Mouse (Mus musculus) lung, adult 2 months (tissue): ENCODE results near the gene Arhgap30. TPM values are rescaled to one million over a fixed set of nuclear protein-coding genes. Genes with fewer than 3 reads are reported as not detected.

Experiments
- DNase-seq: peaks from one replicate; pipeline ENCODE4 v3.0.0; 2022
- H3K4me1 ChIP-seq: fragments of 200-500 bp; 2 replicates; pipeline ENCODE4 v1.6.1; 2011; ENCODE audit warnings: low read length; ENCODE audit not compliant: control insufficient read depth, insufficient read depth
- H3K4me3 ChIP-seq: fragments of 200-500 bp; replicated peaks from 2 replicates; pipeline ENCODE3; 2011; ENCODE audit warnings: low read depth, mild to moderate bottlenecking, control low read depth, low read length; ENCODE audit errors: extremely low read depth
- CTCF ChIP-seq: fragments of 200-500 bp; IDR thresholded peaks from 2 replicates; pipeline ENCODE4 v1.5.1; 2011; ENCODE audit warnings: mild to moderate bottlenecking, low read length, control low read depth; ENCODE audit not compliant: insufficient read depth
- POLR2A ChIP-seq: fragments of 200-500 bp; IDR thresholded peaks from 2 replicates; pipeline ENCODE4 v1.6.1; 2011; ENCODE audit warnings: low read depth, mild to moderate bottlenecking, control low read depth, low read length, borderline replicate concordance; ENCODE audit errors: extremely low read depth
- WGBS: fragments of 180-500 bp; shearing (Covaris S2); methylation state at CpG from one replicate; pipeline ENCODE4 v1.1.7; 2018; 5-methylcytosine and 5-hydroxymethylcytosine counted together
- polyA plus RNA-seq: library from polyadenylated mRNA; depleted of rRNA; stranded (reverse); fragments of >200 nt; gene quantifications from 2 replicates; pipeline ENCODE4 v1.2.3, GENCODE M21; 2012; rRNA removed

Gene Arhgap30
- polyA plus RNA-seq, result 11.6 and 17.5 TPM in 2 replicates

- no peaks in the 10 kb centered on the region for H3K4me1 ChIP-seq
- 62% methylated on average over 15 of the region's 15 CpGs for whole genome bisulfite sequencing
- TF ChIP-seq CTCF (no peak), POLR2A (peak; percentile 56; the same call in 1 of the 2 replicates)
- no peak for DNase-seq
- H3K4me3 ChIP-seq, result peak within 1 kb of the TSS; percentile 43
These were observed at the start of gene Arhgap30 for GRCm38 (mm10) chr1:171388376-171389102. Gene Arhgap30, plus strand, starts transcription at chr1:171388954.

- no peak overlapping the region for H3K4me3 ChIP-seq
- H3K4me1 ChIP-seq, result peaks cover 6% of the 10 kb centered on the region; the same call in 1 of the 2 replicates
- 81% methylated on average over 16 of the region's 16 CpGs for WGBS
- TF ChIP-seq POLR2A (no peak), CTCF (no peak)
- DNase-seq, result no peak
These were observed 46.2 kb upstream of the Arhgap30 start for GRCm38 (mm10) chr1:171342262-171343207.

- H3K4me1 ChIP-seq, result peaks cover 6% of the 10 kb centered on the region; the same call in 1 of the 2 replicates
- 57% methylated on average over 9 of the region's 9 CpGs for WGBS
- H3K4me3 ChIP-seq, result no peak overlapping the region
- TF ChIP-seq POLR2A, result no peak
- no peak for TF ChIP-seq CTCF
- no peak for DNase-seq
These were observed 44.7 kb upstream of the Arhgap30 start for GRCm38 (mm10) chr1:171343922-171344677.

GRCm38 (mm10) chr1:171344715-171345114, 44.0 kb upstream of the Arhgap30 start:
- DNase-seq, result no peak
- Histone ChIP-seq H3K4me3 (peak overlapping the region; percentile 97), H3K4me1 (peaks cover 6% of the 10 kb centered on the region; the same call in 1 of the 2 replicates)
- WGBS, result 62% methylated on average over 9 of the region's 9 CpGs
- no peak for TF ChIP-seq CTCF
- TF ChIP-seq POLR2A, result no peak

GRCm38 (mm10) chr1:171345225-171346094, 43.3 kb upstream of the Arhgap30 start, which contains the start of the genes Nit1 and Pfdn2:
Gene Nit1, minus strand, starts transcription at chr1:171345646.
Gene Pfdn2, plus strand, starts transcription at chr1:171345670.
- peak; percentile 89 for DNase-seq
- H3K4me3 ChIP-seq, result peak within 1 kb of the TSS; percentile 97
- TF ChIP-seq POLR2A (peak; percentile 91), CTCF (no peak)
- peaks cover 6% of the 10 kb centered on the region; the same call in 1 of the 2 replicates for H3K4me1 ChIP-seq
- under 1% methylated on average over 53 of the region's 53 CpGs for WGBS

- peak overlapping the region; percentile 97 for H3K4me3 ChIP-seq
- DNase-seq, result no peak
- H3K4me1 ChIP-seq, result peaks cover 6% of the 10 kb centered on the region; the same call in 1 of the 2 replicates
- whole genome bisulfite sequencing, result under 1% methylated on average over 14 of the region's 14 CpGs
- TF ChIP-seq POLR2A (no peak), CTCF (no peak)
These were observed 42.7 kb upstream of the Arhgap30 start for GRCm38 (mm10) chr1:171346095-171346450.

- no peak for DNase-seq
- no peak for TF ChIP-seq POLR2A
- no peak for TF ChIP-seq CTCF
- 79% methylated on average over 3 of the region's 3 CpGs for WGBS
- Histone ChIP-seq H3K4me1 (peaks cover 6% of the 10 kb centered on the region; the same call in 1 of the 2 replicates), H3K4me3 (no peak overlapping the region)
These were observed 40.1 kb upstream of the Arhgap30 start for GRCm38 (mm10) chr1:171348665-171349064.

- TF ChIP-seq CTCF, result no peak
- no peak for TF ChIP-seq POLR2A
- no peak for DNase-seq
- no peak overlapping the region for H3K4me3 ChIP-seq
- 68% methylated on average over 2 of the region's 2 CpGs for WGBS
- H3K4me1 ChIP-seq, result peaks cover 6% of the 10 kb centered on the region; the same call in 1 of the 2 replicates
These were observed 39.5 kb upstream of the Arhgap30 start for GRCm38 (mm10) chr1:171349210-171349609.
